Mouse (Mus musculus) skeletal muscle tissue, adult 2 months (tissue): ENCODE measurements around the gene Pjvk.

Source experiments
- DNase-seq: peaks from one replicate; pipeline ENCODE4 v3.0.0-alpha.2; 2012; ENCODE audit warnings: low read depth, low spot score

The Pjvk gene

DNA sequence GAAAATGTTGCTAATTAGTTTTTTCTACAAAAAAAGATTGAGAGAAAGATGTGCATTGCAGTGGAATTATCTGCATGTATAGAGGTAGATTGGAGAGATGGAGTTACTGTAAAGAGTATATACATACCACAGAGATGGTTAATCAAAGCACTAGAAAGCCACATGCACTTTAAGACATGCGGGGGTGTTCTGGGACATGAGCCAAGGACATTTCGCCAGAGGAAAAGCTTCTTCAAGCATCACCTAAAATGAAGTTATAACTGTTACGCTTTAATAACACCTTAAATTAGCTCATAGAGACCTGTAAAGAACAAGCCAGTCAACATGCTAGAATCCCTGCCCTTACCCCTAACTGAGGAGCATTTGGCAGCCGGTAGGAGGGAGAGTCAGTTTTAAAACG lies 18.9 kb downstream of the Pjvk start:
- no peak for DNase-seq

GRCm38 (mm10) chr2:76671641-76672040 lies 23.4 kb downstream of the Pjvk start:
- DNase-seq: no peak

- DNase-seq: no peak
Measured at GRCm38 (mm10) chr2:76672134-76672745, 24.0 kb downstream of the Pjvk start.

DNA sequence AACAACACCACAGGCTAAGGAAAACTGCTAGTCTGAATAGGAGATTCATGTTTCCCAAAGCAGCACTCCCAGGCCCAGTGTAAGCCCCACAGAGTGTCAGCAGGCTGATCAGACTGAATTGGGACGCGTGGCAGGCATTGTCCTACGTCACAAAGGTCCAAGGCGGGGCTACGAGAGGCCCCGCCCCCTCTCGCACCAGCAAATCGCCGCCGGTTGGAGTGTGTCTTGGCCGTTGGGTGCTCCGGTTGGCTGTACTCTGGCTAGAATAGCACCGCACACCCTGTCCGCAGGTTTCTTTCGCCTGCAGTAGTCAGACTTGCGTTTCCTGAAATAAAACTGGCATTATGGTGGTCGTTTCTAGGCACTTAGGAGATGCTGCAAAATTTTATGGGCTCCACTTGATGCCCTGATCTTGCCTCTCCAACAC lies 24.7 kb downstream of the Pjvk start, which contains the start of gene Fkbp7:
TSS of gene Fkbp7 (minus strand) at position 151 of the 427 bp plus-strand sequence.
- DNase-seq: peak; percentile 89

GRCm38 (mm10) chr2:76673472-76674081 lies 25.3 kb downstream of the Pjvk start:
- DNase-seq: no peak

DNA sequence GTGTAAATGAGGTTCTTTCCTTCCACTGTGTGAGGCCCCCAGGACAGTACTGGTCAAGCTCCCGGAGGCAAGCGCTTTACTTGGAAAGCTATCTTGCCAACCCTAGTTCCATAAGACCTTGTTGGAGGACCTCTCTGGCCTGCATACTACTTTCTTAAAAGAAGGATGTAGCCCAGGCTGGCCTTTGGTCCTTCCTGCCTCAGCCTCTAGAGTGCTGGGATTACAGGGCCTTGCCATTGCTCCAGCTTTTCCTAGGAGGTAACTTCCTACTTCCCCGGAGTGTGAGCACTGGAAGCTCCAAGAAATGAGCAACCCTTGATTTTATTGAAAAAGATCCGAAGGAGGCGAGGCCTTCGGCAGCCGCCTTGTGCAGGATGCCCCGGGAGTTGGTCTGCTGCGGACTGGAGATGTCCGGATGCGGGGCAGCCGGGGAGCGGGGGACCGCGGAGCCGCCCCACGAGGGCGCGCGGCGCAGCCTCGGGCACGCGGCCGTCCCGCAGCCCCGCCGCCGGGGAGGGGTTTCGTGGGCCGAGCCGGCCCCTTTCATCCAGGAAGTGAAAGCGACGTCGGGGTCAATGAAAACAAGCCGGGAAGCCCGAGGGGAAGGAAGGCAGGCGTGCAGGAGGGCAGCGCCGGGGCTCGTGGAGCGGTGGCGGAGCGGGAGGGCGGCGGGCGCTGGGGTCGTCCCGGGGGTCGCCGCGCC lies 26.6 kb downstream of the Pjvk start, which contains the start of gene Plekha3:
TSS of gene Plekha3 (plus strand) at position 557 of the 703 bp plus-strand sequence.
- peak; percentile 55 for DNase-seq

- DNase-seq: no peak
Measured at GRCm38 (mm10) chr2:76675451-76675850, 27.2 kb downstream of the Pjvk start.

GRCm38 (mm10) chr2:76675949-76676348 lies 27.7 kb downstream of the Pjvk start:
- no peak for DNase-seq

GRCm38 (mm10) chr2:76676401-76677226 lies 28.3 kb downstream of the Pjvk start:
- no peak for DNase-seq

GRCm38 (mm10) chr2:76682301-76682700 lies 34.0 kb downstream of the Pjvk start:
- no peak for DNase-seq

DNA sequence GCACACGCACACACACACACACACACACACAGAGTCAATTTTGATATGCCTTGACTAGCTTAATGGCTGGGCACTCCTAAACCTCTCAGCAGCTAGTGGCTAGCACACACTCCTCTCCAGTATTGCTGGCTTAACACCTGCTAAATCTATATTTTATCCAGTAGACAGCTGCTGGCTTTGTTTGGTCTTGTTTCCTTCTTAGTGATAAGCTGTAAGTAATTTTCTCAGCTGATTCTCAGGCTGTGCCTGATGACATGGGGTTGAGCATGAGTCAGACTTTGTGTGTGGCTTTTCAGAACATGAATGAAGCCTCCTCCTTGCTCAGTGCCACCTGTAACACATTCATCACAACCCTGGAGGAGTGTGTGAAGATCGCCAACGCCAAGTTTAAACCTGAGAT lies 38.7 kb downstream of the Pjvk start:
- no peak for DNase-seq

- no peak for DNase-seq
Measured at GRCm38 (mm10) chr2:76687608-76688007, 39.3 kb downstream of the Pjvk start.

DNA sequence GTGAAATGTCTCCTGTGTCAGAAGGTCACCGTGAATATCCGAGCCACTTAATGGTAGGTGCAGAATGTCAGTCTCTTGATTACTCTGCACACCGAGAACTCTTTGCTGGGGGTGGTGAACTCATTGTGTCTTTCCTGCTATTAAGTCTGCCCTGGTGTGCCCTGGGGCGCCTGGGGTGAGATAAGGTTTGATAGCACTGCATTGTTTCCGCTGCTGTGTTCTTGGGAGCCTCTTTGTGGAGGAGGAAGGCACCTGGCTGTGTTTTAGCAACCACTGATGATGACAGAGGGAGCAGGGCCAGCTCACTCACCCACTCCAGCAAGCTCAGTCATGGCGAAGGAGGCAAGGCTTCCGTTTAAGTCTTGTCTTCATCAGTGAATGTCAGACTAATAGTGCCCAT lies 39.9 kb downstream of the Pjvk start:
- no peak for DNase-seq

GRCm38 (mm10) chr2:76690436-76691204 lies 42.3 kb downstream of the Pjvk start:
- DNase-seq: peak; percentile 84

GRCm38 (mm10) chr2:76693765-76694164 lies 45.5 kb downstream of the Pjvk start:
- DNase-seq: no peak

DNA sequence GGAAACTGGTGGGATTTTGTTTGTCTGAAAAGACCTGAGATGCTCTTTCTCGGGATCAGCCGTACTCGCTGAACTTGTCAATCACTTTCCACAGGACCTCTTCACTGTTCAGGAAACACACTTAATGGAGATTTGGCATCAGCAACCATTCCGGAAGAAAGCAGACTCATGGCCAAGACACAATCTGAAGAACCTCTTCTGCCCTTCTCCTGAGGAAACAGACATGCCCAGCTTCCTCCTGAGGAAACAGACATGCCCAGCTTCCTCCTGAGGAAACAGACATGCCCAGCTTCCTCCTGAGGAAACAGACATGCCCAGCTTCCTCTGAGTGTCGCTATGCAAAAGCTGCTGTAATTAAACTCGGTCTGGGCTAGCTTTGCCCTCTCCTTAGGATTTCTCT lies 47.0 kb downstream of the Pjvk start:
- DNase-seq: no peak

DNA sequence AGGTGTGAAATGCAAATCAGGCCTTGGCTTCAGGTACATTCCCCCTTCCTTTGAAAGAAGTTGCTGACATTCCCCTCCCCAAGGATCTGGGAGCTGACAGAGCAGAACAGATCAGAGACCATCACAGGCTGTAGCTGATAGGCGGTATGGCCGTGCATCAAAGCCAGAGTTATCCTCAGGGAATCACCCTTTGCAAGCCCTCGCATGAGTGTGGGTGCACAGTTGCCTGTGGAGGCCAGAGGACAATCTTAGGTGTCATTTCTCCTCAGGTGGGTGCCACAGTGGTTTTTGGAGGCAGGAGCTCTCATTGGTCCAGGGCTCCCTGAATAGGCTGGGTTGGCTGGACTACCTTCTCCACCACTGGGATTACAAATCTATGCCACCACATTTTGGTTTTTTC lies 53.9 kb downstream of the Pjvk start:
- DNase-seq: no peak

- DNase-seq: peak; percentile 65
Measured at GRCm38 (mm10) chr2:76702751-76703150, 54.5 kb downstream of the Pjvk start.

DNA sequence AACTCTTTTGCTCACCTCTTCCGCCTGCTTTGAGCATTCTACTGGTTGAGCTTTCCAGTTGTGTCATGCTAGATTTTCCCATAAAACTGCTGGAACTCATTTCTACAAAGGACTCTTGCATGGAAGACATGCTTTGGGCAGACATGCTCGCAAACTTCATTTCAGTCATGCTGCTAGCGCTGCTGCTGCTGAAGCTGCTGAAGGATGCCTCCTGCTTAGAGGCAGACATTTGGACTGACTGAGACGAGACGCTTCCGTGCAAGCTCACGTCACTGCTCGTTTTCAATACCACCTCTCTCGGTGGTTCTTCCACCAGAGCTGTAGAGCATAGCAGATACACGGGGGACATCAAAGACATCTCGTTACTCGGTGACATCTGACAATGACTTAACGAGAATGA lies 57.4 kb downstream of the Pjvk start:
- no peak for DNase-seq
